Mouse (Mus musculus) embryonic fibroblast, embryonic 13.5 days (primary cell): ENCODE results near the gene Mip.

Experiments
- CTCF ChIP-seq: IDR thresholded peaks from 2 replicates; pipeline ENCODE4 v1.5.1; 2011; ENCODE audit warnings: mild to moderate bottlenecking, control low read depth, low read length, moderate library complexity, borderline replicate concordance; ENCODE audit not compliant: insufficient read depth
- POLR2A ChIP-seq: IDR thresholded peaks from 2 replicates; pipeline ENCODE4 v1.6.1; 2011; ENCODE audit warnings: low read depth, mild to moderate bottlenecking, control low read depth, low read length, moderate library complexity

- no peak for TF ChIP-seq CTCF
- TF ChIP-seq POLR2A, result no peak
Measured at GRCm38 (mm10) chr10:128271883-128272282, 46.2 kb downstream of the Mip start.
